ENCODE assay signal across 9 mouse cellular contexts in the genomic region with DNA sequence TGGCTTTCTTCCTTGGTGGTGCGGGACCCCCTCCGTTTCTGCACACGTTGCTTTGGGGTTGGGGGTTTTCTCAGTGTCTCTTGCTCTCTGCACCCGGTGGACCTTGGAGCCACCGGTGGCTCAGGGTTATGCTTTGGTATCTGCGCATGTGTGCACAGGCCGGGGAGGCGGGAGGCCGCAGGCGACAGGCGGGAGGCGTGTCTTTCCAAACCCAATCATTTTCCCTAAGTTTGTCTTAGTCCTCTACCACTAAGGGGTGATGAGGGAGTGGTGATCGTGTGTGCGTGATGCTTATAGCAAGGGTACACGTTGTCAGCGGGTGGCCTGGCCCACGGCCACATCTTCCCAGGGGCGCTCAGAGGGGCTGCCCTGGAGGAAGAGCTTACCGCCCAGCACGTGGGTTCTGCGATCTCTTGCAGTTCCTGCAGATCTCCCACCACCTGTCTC. TPM values are rescaled to one million over a fixed set of nuclear protein-coding genes. Genes with fewer than 3 reads are reported as not detected.
DNase-seq lines count a peak whose midpoint lies in the region; ATAC-seq and TF ChIP-seq lines count a peak whose summit lies in the region.
"Had no signal": no experiment of that assay in that cellular context is flagged by ENCODE, and none has a peak within 500 bp of the region (broad histone marks: within the 10 kb centered on the region; RNA-seq: fewer than 3 reads in every experiment).

No protein-coding gene starts in this region.

- peaks cover 14% of the 10 kb centered on the region for H3K4me1 ChIP-seq in forebrain, embryonic 16.5 days (replicated peaks; ENCODE audit: control insufficient read depth, insufficient read depth, low read length)
- peaks cover 5% of the 10 kb centered on the region; the same call in 1 of the 2 replicates for H3K4me1 ChIP-seq in hindbrain, embryonic 11.5 days (replicated peaks; ENCODE audit: control insufficient read depth, insufficient read depth, low read length)
- H3K4me1 ChIP-seq in liver, postnatal 0 days (ENCODE audit: insufficient read depth), result peaks cover 23% of the 10 kb centered on the region
- peaks cover 18% of the 10 kb centered on the region for H3K4me1 ChIP-seq in neural tube, embryonic 15.5 days

- peak overlapping the region; percentile 47 for H3K4me3 ChIP-seq in forebrain, embryonic 16.5 days (replicated peaks; ENCODE audit: low read length)
- peak overlapping the region; percentile 32 for H3K4me3 ChIP-seq in hindbrain, embryonic 11.5 days (ENCODE audit: low read depth, low read length)
- peak overlapping the region; percentile 63 for H3K4me3 ChIP-seq in layer of hippocampus, adult 2 months
- peak overlapping the region; percentile 59 for H3K4me3 ChIP-seq in liver, postnatal 0 days (ENCODE audit: low read depth, low read length)
- H3K4me3 ChIP-seq in neural tube, embryonic 15.5 days (replicated peaks), result peak overlapping the region; percentile 47

- no peak; the same call in 1 of the 2 replicates for TF ChIP-seq EP300 in liver, postnatal 0 days (IDR thresholded peaks at IDR 0.05; ENCODE audit: low read depth)

- H3K36me3 ChIP-seq in forebrain, embryonic 16.5 days (ENCODE audit: control insufficient read depth, insufficient read depth), result peaks cover 2% of the 10 kb centered on the region; the same call in 1 of the 2 replicates
- H3K36me3 ChIP-seq in hindbrain, embryonic 11.5 days (ENCODE audit: control insufficient read depth, insufficient read depth, low read length), result no peaks in the 10 kb centered on the region
- H3K36me3 ChIP-seq in liver, postnatal 0 days (replicated peaks; ENCODE audit: insufficient read depth, low read length), result peaks cover 4% of the 10 kb centered on the region; the same call in 1 of the 2 replicates
- peaks cover 15% of the 10 kb centered on the region for H3K36me3 ChIP-seq in neural tube, embryonic 15.5 days

- peak; percentile 65 for DNase-seq in R1 (ENCODE audit: low read depth, low spot score)
- DNase-seq in cerebellum, adult 18-20 months, result peak; percentile 68 to 71
- DNase-seq in hindbrain, embryonic 11.5 days (ENCODE audit: low spot score), result peak; percentile 62
- peak; percentile 70 to 71 for DNase-seq in layer of hippocampus, adult 2 months (ENCODE audit: low spot score in 2 of 2)
- peak; percentile 82 for DNase-seq in liver, postnatal 0 days
- DNase-seq in thymus, postnatal 25 days, result peak; percentile 41

- H3K9me3 ChIP-seq in forebrain, embryonic 16.5 days (ENCODE audit: control insufficient read depth, low read length), result no peaks in the 10 kb centered on the region
- no peaks in the 10 kb centered on the region for H3K9me3 ChIP-seq in hindbrain, embryonic 11.5 days (ENCODE audit: control insufficient read depth, low read length)
- no peaks in the 10 kb centered on the region for H3K9me3 ChIP-seq in liver, postnatal 0 days (ENCODE audit: low read length)
- H3K9me3 ChIP-seq in neural tube, embryonic 15.5 days (replicated peaks), result no peaks in the 10 kb centered on the region

- no peak overlapping the region for H3K27ac ChIP-seq in forebrain, embryonic 16.5 days (ENCODE audit: low read length)
- no peak overlapping the region for H3K27ac ChIP-seq in hindbrain, embryonic 11.5 days (ENCODE audit: low read depth, low read length)
- H3K27ac ChIP-seq in layer of hippocampus, adult 2 months, result peak overlapping the region; percentile 82
- H3K27ac ChIP-seq in liver, postnatal 0 days (ENCODE audit: low read depth), result peak overlapping the region; percentile 91
- peak overlapping the region; percentile 38 for H3K27ac ChIP-seq in neural tube, embryonic 15.5 days (replicated peaks)

- no peaks in the 10 kb centered on the region for H3K27me3 ChIP-seq in forebrain, embryonic 16.5 days (replicated peaks; ENCODE audit: control insufficient read depth, insufficient read depth, low read length)
- H3K27me3 ChIP-seq in hindbrain, embryonic 11.5 days (ENCODE audit: control insufficient read depth, insufficient read depth, low read length), result no peaks in the 10 kb centered on the region
- H3K27me3 ChIP-seq in liver, postnatal 0 days (ENCODE audit: insufficient read depth, low read length), result no peaks in the 10 kb centered on the region
- H3K27me3 ChIP-seq in neural tube, embryonic 15.5 days (replicated peaks), result no peaks in the 10 kb centered on the region
- H3K27me3 ChIP-seq: Patski had no signal

- TF ChIP-seq CTCF in layer of hippocampus, adult 2 months (conservative IDR thresholded peaks at IDR 0.05), result no peak
- TF ChIP-seq CTCF in liver, postnatal 0 days (IDR thresholded peaks at IDR 0.05; ENCODE audit: low read depth), result no peak

- peak overlapping the region; percentile 55 for H3K9ac ChIP-seq in forebrain, embryonic 16.5 days (replicated peaks; ENCODE audit: low read depth, low read length)
- H3K9ac ChIP-seq in hindbrain, embryonic 11.5 days (ENCODE audit: low read depth, low read length), result peak overlapping the region; percentile 48
- peak overlapping the region; percentile 76 for H3K9ac ChIP-seq in liver, postnatal 0 days (replicated peaks)
- peak overlapping the region; percentile 57 for H3K9ac ChIP-seq in neural tube, embryonic 15.5 days (replicated peaks)

- 3% methylated on average over 21 of the region's 21 CpGs for WGBS in forebrain, embryonic 16.5 days
- WGBS in hindbrain, embryonic 11.5 days, result 4% methylated on average over 21 of the region's 21 CpGs
- WGBS in liver, postnatal 0 days (ENCODE audit: insufficient replicate concordance), result 5% methylated on average over 21 of the region's 21 CpGs
- 8% methylated on average over 21 of the region's 21 CpGs for WGBS in neural tube, embryonic 15.5 days

- peak; percentile 91 for ATAC-seq in forebrain, embryonic 16.5 days
- ATAC-seq in hindbrain, embryonic 11.5 days (ENCODE audit: low FRiP score), result peak; percentile 84
- peak; percentile 91 for ATAC-seq in liver, postnatal 0 days
- peak; percentile 91 for ATAC-seq in neural tube, embryonic 15.5 days (ENCODE audit: low FRiP score)
- ATAC-seq: Patski had no signal

- peak overlapping the region; percentile 89 for H3K4me2 ChIP-seq in forebrain, embryonic 16.5 days (ENCODE audit: low read length)
- peak overlapping the region; percentile 85 for H3K4me2 ChIP-seq in hindbrain, embryonic 11.5 days (replicated peaks; ENCODE audit: low read depth, low read length)
- H3K4me2 ChIP-seq in liver, postnatal 0 days (ENCODE audit: low read depth, low read length), result peak overlapping the region; percentile 73
- peak overlapping the region; percentile 96 for H3K4me2 ChIP-seq in neural tube, embryonic 15.5 days

RNA-seq across cellular contexts. Expression of gene Vwce, which starts 0.9 kb away (rescaled TPM):
- polyA plus RNA-seq in forebrain, embryonic 16.5 days (2015; fragmentation: Nextera tagmentation; extraction: Ambion mirVana), result 0.30 and 0.81 TPM in 2 replicates
- 0.25 and 0.86 TPM in 2 replicates for polyA plus RNA-seq in hindbrain, embryonic 11.5 days (2014; fragmentation: Nextera tagmentation; extraction: Ambion mirVana)
- under 1 TPM; 0.39 to 0.72 TPM for total RNA-seq in layer of hippocampus, adult 2 months (2021)
- 18.2 and 19.9 TPM in 2 replicates for polyA plus RNA-seq in liver, postnatal 0 days (2015; fragmentation: Nextera tagmentation; extraction: Ambion mirVana)
- polyA plus RNA-seq in neural tube, embryonic 15.5 days (2015; fragmentation: Nextera tagmentation; extraction: Ambion mirVana), result 1.7 and 2.4 TPM in 2 replicates

RNA-seq across cellular contexts. Expression of gene Tkfc, which starts 29.4 kb away (rescaled TPM):
- polyA plus RNA-seq in forebrain, embryonic 16.5 days (2015; fragmentation: Nextera tagmentation; extraction: Ambion mirVana), result 24.9 and 27.1 TPM in 2 replicates
- polyA plus RNA-seq in hindbrain, embryonic 11.5 days (2014; fragmentation: Nextera tagmentation; extraction: Ambion mirVana), result 20.3 and 23.0 TPM in 2 replicates
- 10 to 100 TPM; 16.5 to 19.1 TPM for total RNA-seq in layer of hippocampus, adult 2 months (2021)
- polyA plus RNA-seq in liver, postnatal 0 days (2015; fragmentation: Nextera tagmentation; extraction: Ambion mirVana), result 82.1 and 133 TPM in 2 replicates
- 21.8 and 25.2 TPM in 2 replicates for polyA plus RNA-seq in neural tube, embryonic 15.5 days (2015; fragmentation: Nextera tagmentation; extraction: Ambion mirVana)

RNA-seq across cellular contexts. Expression of gene Ddb1, which starts 29.8 kb away (rescaled TPM):
- polyA plus RNA-seq in forebrain, embryonic 16.5 days (2015; fragmentation: Nextera tagmentation; extraction: Ambion mirVana), result 277 and 292 TPM in 2 replicates
- polyA plus RNA-seq in hindbrain, embryonic 11.5 days (2014; fragmentation: Nextera tagmentation; extraction: Ambion mirVana), result 303 and 389 TPM in 2 replicates
- 100 to 1,000 TPM; 194 to 210 TPM for total RNA-seq in layer of hippocampus, adult 2 months (2021)
- 68.7 and 81.3 TPM in 2 replicates for polyA plus RNA-seq in liver, postnatal 0 days (2015; fragmentation: Nextera tagmentation; extraction: Ambion mirVana)
- polyA plus RNA-seq in neural tube, embryonic 15.5 days (2015; fragmentation: Nextera tagmentation; extraction: Ambion mirVana), result 194 and 213 TPM in 2 replicates

RNA-seq across cellular contexts. Expression of gene Pga5, which starts 43.0 kb away (rescaled TPM):
- not detected in 2 replicates for polyA plus RNA-seq in forebrain, embryonic 16.5 days (2015; fragmentation: Nextera tagmentation; extraction: Ambion mirVana)
- not detected in 2 replicates for polyA plus RNA-seq in hindbrain, embryonic 11.5 days (2014; fragmentation: Nextera tagmentation; extraction: Ambion mirVana)
- total RNA-seq in layer of hippocampus, adult 2 months (2021), result not detected
- polyA plus RNA-seq in liver, postnatal 0 days (2015; fragmentation: Nextera tagmentation; extraction: Ambion mirVana), result 0.07 TPM in 1 of 2 replicates, not detected in the other
- polyA plus RNA-seq in neural tube, embryonic 15.5 days (2015; fragmentation: Nextera tagmentation; extraction: Ambion mirVana), result not detected in 2 replicates

RNA-seq across cellular contexts. Expression of gene Vps37c, which starts 53.6 kb away (rescaled TPM):
- polyA plus RNA-seq in forebrain, embryonic 16.5 days (2015; fragmentation: Nextera tagmentation; extraction: Ambion mirVana), result 38.3 and 40.5 TPM in 2 replicates
- polyA plus RNA-seq in hindbrain, embryonic 11.5 days (2014; fragmentation: Nextera tagmentation; extraction: Ambion mirVana), result 23.9 and 27.2 TPM in 2 replicates
- total RNA-seq in layer of hippocampus, adult 2 months (2021), result 10 to 100 TPM; 21.7 to 22.4 TPM
- 8.2 and 9.4 TPM in 2 replicates for polyA plus RNA-seq in liver, postnatal 0 days (2015; fragmentation: Nextera tagmentation; extraction: Ambion mirVana)
- polyA plus RNA-seq in neural tube, embryonic 15.5 days (2015; fragmentation: Nextera tagmentation; extraction: Ambion mirVana), result 28.7 and 30.3 TPM in 2 replicates

Comparison
In these comparisons a context has a peak if more than half of its experiments do, and no peak if none do; other contexts are left out.
1. H3K27ac ChIP-seq: peak in layer of hippocampus, adult 2 months (single experiment), liver, postnatal 0 days (single experiment) and neural tube, embryonic 15.5 days (single experiment); none in forebrain, embryonic 16.5 days (single experiment) and hindbrain, embryonic 11.5 days (single experiment).
2. Peak in every context shown above with its lines, with median percentiles within 50 percentile points of each other: DNase-seq, ATAC-seq, H3K4me2 ChIP-seq, H3K4me3 ChIP-seq and H3K9ac ChIP-seq.